In the genomic region with DNA sequence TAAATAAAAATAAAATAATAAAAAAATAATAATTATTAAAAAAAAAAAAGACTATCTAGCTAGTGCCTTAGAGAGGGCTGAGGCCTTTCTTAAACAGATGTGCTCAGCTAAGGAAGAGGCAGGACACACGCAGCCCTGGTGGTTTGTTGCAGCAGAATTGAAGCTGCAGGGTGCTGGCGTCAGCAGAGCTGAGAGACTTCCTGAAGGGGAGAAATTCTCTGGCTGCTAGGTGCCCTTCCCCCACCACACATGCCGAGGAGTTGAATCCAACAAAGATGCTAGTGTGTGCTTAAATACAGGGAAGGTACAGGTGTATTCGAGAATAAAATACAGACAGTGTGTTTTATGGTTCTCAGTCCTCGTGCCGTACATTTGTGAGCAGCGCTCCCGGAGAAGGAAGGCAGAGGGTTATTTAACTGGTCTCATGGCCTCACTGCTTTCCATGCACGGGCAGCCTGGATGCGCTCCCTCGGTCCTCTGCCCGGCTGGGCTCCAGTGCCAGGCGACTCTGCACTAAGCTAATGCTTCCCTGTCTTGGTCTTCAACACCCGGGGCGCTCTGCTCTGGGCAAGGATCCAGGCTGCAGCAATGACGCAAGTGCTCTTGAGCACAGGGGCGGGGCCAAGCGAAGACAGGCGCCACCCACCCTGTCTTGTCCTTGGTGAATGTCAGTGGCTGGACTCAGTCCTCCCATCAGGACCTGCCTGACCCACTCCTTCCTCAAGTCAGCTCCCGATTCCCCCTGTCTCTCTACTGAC, we compare ENCODE assay signal across 9 mouse cellular contexts. TPM values are rescaled to one million over a fixed set of nuclear protein-coding genes. Genes with fewer than 3 reads are reported as not detected.
A peak's percentile ranks its signal among the peaks of the same experiment; 100 is the strongest.
DNase-seq lines count a peak whose midpoint lies in the region; ATAC-seq and TF ChIP-seq lines count a peak whose summit lies in the region.
"Had no signal": no experiment of that assay in that cellular context is flagged by ENCODE, and none has a peak within 500 bp of the region (broad histone marks: within the 10 kb centered on the region; RNA-seq: fewer than 3 reads in every experiment).

No protein-coding gene starts in this region.

- 0 out of 2 replicates have a peak, but pooled peaks have one; percentile 22 for ATAC-seq in embryonic facial prominence, embryonic 12.5 days (ENCODE audit: insufficient number of reproducible peaks, insufficient read depth, low FRiP score, low TSS enrichment)
- ATAC-seq in midbrain, postnatal 0 days (ENCODE audit: low FRiP score), result peak; percentile 78
- ATAC-seq in stomach, embryonic 15.5 days (ENCODE audit: insufficient read depth, low FRiP score, low read depth), result peak; percentile 62; the same call in 1 of the 2 replicates

- H3K27ac ChIP-seq in embryonic facial prominence, embryonic 12.5 days, result no peak overlapping the region
- H3K27ac ChIP-seq in midbrain, postnatal 0 days (ENCODE audit: low read depth, low read length), result peak overlapping the region; percentile 80
- H3K27ac ChIP-seq in stomach, embryonic 15.5 days, result no peak overlapping the region

- under 1% methylated on average over 20 of the region's 20 CpGs for WGBS in embryonic facial prominence, embryonic 12.5 days
- WGBS in midbrain, postnatal 0 days, result 1% methylated on average over 20 of the region's 20 CpGs
- 2% methylated on average over 20 of the region's 20 CpGs for WGBS in stomach, embryonic 15.5 days

- peak overlapping the region; percentile 32; the same call in 1 of the 2 replicates for H3K9ac ChIP-seq in embryonic facial prominence, embryonic 12.5 days
- H3K9ac ChIP-seq in midbrain, postnatal 0 days (replicated peaks; ENCODE audit: low read length, poor library complexity, severe bottlenecking), result peak overlapping the region; percentile 44; the same call in 1 of the 2 replicates
- H3K9ac ChIP-seq in stomach, embryonic 15.5 days, result peak overlapping the region; percentile 26

- H3K4me1 ChIP-seq in embryonic facial prominence, embryonic 12.5 days, result peaks cover 30% of the 10 kb centered on the region
- peaks cover 7% of the 10 kb centered on the region; the same call in 1 of the 2 replicates for H3K4me1 ChIP-seq in midbrain, postnatal 0 days (ENCODE audit: insufficient read depth, low read length)
- H3K4me1 ChIP-seq in stomach, embryonic 15.5 days, result peaks cover 11% of the 10 kb centered on the region

- H3K36me3 ChIP-seq in embryonic facial prominence, embryonic 12.5 days, result no peaks in the 10 kb centered on the region
- no peaks in the 10 kb centered on the region for H3K36me3 ChIP-seq in midbrain, postnatal 0 days (ENCODE audit: insufficient read depth, low read length)
- no peaks in the 10 kb centered on the region for H3K36me3 ChIP-seq in stomach, embryonic 15.5 days
- H3K36me3 ChIP-seq: G1E had no signal

- no peaks in the 10 kb centered on the region for H3K27me3 ChIP-seq in embryonic facial prominence, embryonic 12.5 days
- no peaks in the 10 kb centered on the region for H3K27me3 ChIP-seq in midbrain, postnatal 0 days (ENCODE audit: insufficient read depth, low read length)
- H3K27me3 ChIP-seq in stomach, embryonic 15.5 days (replicated peaks), result 0 out of 2 replicates have a peak, but pooled peaks cover 9% of the 10 kb centered on the region

- DNase-seq in 3T3-L1 (ENCODE audit: low read depth, low spot score), result peak; percentile 74
- peak; percentile 94 to 95 for DNase-seq in adrenal gland, postnatal 36 days
- peak; percentile 77 to 90 for DNase-seq in heart, adult 9 months (ENCODE audit: low spot score in 2 of 2)
- peak; percentile 85 for DNase-seq in kidney, adult 9 months
- DNase-seq in liver, result peak; percentile 73
- peak; percentile 94 for DNase-seq in midbrain, postnatal 0 days (ENCODE audit: low spot score)

- peak overlapping the region; percentile 50 for H3K4me2 ChIP-seq in embryonic facial prominence, embryonic 12.5 days (replicated peaks)
- H3K4me2 ChIP-seq in midbrain, postnatal 0 days (ENCODE audit: low read depth, low read length, poor library complexity, severe bottlenecking), result peak overlapping the region; percentile 62
- peak overlapping the region; percentile 66 for H3K4me2 ChIP-seq in stomach, embryonic 15.5 days

- H3K9me3 ChIP-seq in embryonic facial prominence, embryonic 12.5 days, result no peaks in the 10 kb centered on the region
- no peaks in the 10 kb centered on the region for H3K9me3 ChIP-seq in midbrain, postnatal 0 days (ENCODE audit: low read length)
- H3K9me3 ChIP-seq in stomach, embryonic 15.5 days, result no peaks in the 10 kb centered on the region

- H3K4me3 ChIP-seq in embryonic facial prominence, embryonic 12.5 days, result peak overlapping the region; percentile 17
- H3K4me3 ChIP-seq in midbrain, postnatal 0 days (ENCODE audit: low read depth, low read length), result peak overlapping the region; percentile 32
- H3K4me3 ChIP-seq in stomach, embryonic 15.5 days (replicated peaks), result peak overlapping the region; percentile 27

- peak; percentile 48 for TF ChIP-seq CTCF in midbrain, postnatal 0 days (IDR thresholded peaks at IDR 0.05)

RNA-seq across cellular contexts. Expression of a gene that starts 19.3 kb away (rescaled TPM):
- total RNA-seq in adrenal gland, postnatal 36 days (2021), result 10 to 100 TPM; 20.6 to 62.1 TPM
- polyA plus RNA-seq in embryonic facial prominence, embryonic 12.5 days (2016; fragmentation: Nextera tagmentation; extraction: Ambion mirVana), result 3.9 and 4.9 TPM in 2 replicates
- total RNA-seq in midbrain, postnatal 0 days (2014; rRNA removed), result 40.3 and 42.3 TPM in 2 replicates
- 7.8 and 8.6 TPM in 2 replicates for polyA plus RNA-seq in midbrain, postnatal 0 days (2015; fragmentation: Nextera tagmentation; extraction: Ambion mirVana)
- polyA plus RNA-seq in stomach, embryonic 15.5 days (2015; fragmentation: Nextera tagmentation; extraction: Ambion mirVana), result 1.4 and 1.5 TPM in 2 replicates
- polyA plus RNA-seq: G1E had no signal

Comparison
In these comparisons a context has a peak if more than half of its experiments do, and no peak if none do; other contexts are left out.
1. ATAC-seq: peak in every context shown above with its lines; median percentile 78 in midbrain, postnatal 0 days; 62 in stomach, embryonic 15.5 days; 22 in embryonic facial prominence, embryonic 12.5 days.